Mouse (Mus musculus) limb, embryonic 12.5 days (tissue): Measurements from ENCODE around the gene Anapc15. TPM values are rescaled to one million over a fixed set of nuclear protein-coding genes. Genes with fewer than 3 reads are reported as not detected.
"Not testable (repeated sequence)": the region's sequence is repeated elsewhere in the genome, so short reads cannot be mapped to it uniquely, and the experiment has no call there.

Source experiments
- ATAC-seq: fragments of 200-750 bp; cut with Nextera tagmentation; 2 replicates; pipeline ENCODE4 v1.8.0; 2017; ENCODE audit warnings: low read depth, moderate TSS enrichment; ENCODE audit not compliant: insufficient number of reproducible peaks, insufficient read depth, low FRiP score, low TSS enrichment
- H3K27ac ChIP-seq: fragments of 300-500 bp; sonication (generic); 2 replicates; pipeline ENCODE4 v1.5.1; 2016; ENCODE audit warnings: mild to moderate bottlenecking, moderate library complexity
- H3K27me3 ChIP-seq: fragments of 300-500 bp; sonication (generic); 2 replicates; pipeline ENCODE4 v1.6.1; 2016; ENCODE audit warnings: mild to moderate bottlenecking, moderate library complexity
- H3K36me3 ChIP-seq: fragments of 300-500 bp; sonication (generic); 2 replicates; pipeline ENCODE4 v1.6.1; 2016; ENCODE audit warnings: mild to moderate bottlenecking, moderate library complexity
- H3K4me1 ChIP-seq: fragments of 300-500 bp; sonication (generic); replicated peaks from 2 replicates; pipeline ENCODE4 v1.6.1; 2016
- H3K4me2 ChIP-seq: fragments of 300-500 bp; sonication (generic); 2 replicates; pipeline ENCODE4 v1.6.1; 2016; ENCODE audit warnings: mild to moderate bottlenecking, moderate library complexity
- H3K4me3 ChIP-seq: fragments of 300-500 bp; sonication (generic); replicated peaks from 2 replicates; pipeline ENCODE4 v1.5.1; 2016; ENCODE audit warnings: mild to moderate bottlenecking
- H3K9ac ChIP-seq: fragments of 300-500 bp; sonication (generic); replicated peaks from 2 replicates; pipeline ENCODE4 v1.6.1; 2016; ENCODE audit warnings: mild to moderate bottlenecking, moderate library complexity
- H3K9me3 ChIP-seq: fragments of 300-500 bp; sonication (generic); 2 replicates; pipeline ENCODE4 v1.6.1; 2016; ENCODE audit warnings: mild to moderate bottlenecking, moderate library complexity
- WGBS: fragments of 180-500 bp; shearing (Covaris S2); methylation state at CpG from one replicate; pipeline ENCODE4 v1.1.7; 2016; 5-methylcytosine and 5-hydroxymethylcytosine counted together
- polyA plus RNA-seq: library from polyadenylated mRNA; unstranded; fragments of >200 nt; fragmentation: Nextera tagmentation; extraction: Ambion mirVana; gene quantifications from 2 replicates; pipeline ENCODE4 v1.2.1, GENCODE M21; 2016

Gene Anapc15
- polyA plus RNA-seq, 1 experiment from 2014 or later, result 82.4 TPM

DNA sequence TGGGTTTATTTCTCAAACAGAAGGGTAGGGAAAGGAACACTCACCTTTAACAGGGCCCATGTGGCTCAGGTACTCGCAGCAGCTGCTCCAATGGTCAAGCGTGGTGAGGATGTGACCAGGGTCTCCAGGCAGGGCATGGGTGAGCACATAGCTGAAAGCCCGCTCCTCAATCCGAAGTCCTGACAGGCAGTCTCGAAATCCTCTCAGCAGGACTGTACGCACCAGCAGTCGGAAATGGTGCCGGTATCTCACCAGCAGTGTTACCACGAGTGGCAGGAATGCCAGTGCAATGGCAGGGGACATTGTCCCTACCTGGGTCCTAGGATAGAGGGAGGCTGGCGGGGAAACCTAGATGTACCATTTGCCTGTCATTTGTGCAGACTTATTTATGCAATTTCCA lies 38.5 kb downstream of the Anapc15 start:
- no peaks in the 10 kb centered on the region for H3K9me3 ChIP-seq
- ATAC-seq, result no peak
- H3K4me2 ChIP-seq, result no peak overlapping the region
- H3K36me3 ChIP-seq, result peaks cover 27% of the 10 kb centered on the region; the same call in 1 of the 2 replicates
- no peak overlapping the region for H3K27ac ChIP-seq
- no peak overlapping the region for H3K9ac ChIP-seq
- 92% methylated on average over 10 of the region's 10 CpGs for WGBS
- peaks cover 12% of the 10 kb centered on the region for H3K4me1 ChIP-seq
- no peak overlapping the region for H3K4me3 ChIP-seq
- H3K27me3 ChIP-seq, result no peaks in the 10 kb centered on the region

DNA sequence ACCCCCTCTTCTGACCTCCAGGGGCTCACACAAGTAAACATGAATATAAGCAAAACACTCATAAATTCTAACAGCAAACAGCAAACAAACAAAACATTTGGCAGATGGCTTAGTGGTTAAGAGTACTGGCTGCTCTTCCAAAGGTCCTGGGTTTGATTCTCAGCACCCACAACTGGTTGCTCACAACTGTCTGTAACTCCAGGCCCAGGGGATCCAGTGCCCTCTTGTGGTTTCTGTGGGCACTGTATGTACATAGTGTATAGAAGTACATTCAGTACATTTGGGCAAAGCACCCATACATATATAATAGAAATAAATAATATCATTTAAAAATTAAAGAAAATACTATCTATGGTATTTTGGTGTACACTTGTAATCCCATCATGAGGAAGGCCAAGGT lies 39.3 kb downstream of the Anapc15 start:
- Histone ChIP-seq H3K4me3 (no peak overlapping the region), H3K27me3 (no peaks in the 10 kb centered on the region), H3K9me3 (no peaks in the 10 kb centered on the region), H3K4me2 (no peak overlapping the region), H3K36me3 (peaks cover 28% of the 10 kb centered on the region; the same call in 1 of the 2 replicates), H3K9ac (no peak overlapping the region), H3K27ac (no peak overlapping the region), H3K4me1 (peaks cover 8% of the 10 kb centered on the region; the same call in 1 of the 2 replicates)
- no peak for ATAC-seq

- peaks cover 33% of the 10 kb centered on the region for H3K36me3 ChIP-seq
- H3K9ac ChIP-seq, result peak within 1 kb of the TSS; percentile 90
- peak within 1 kb of the TSS; percentile 97 for H3K27ac ChIP-seq
- no peaks in the 10 kb centered on the region for H3K9me3 ChIP-seq
- peak within 1 kb of the TSS; percentile 74 for H3K4me2 ChIP-seq
- H3K4me1 ChIP-seq, result peaks cover 8% of the 10 kb centered on the region; the same call in 1 of the 2 replicates
- under 1% methylated on average over 61 of the region's 61 CpGs for WGBS
- H3K27me3 ChIP-seq, result no peaks in the 10 kb centered on the region
- peak within 1 kb of the TSS; percentile 77 for H3K4me3 ChIP-seq
- peak; percentile 97 for ATAC-seq
Observed at GRCm38 (mm10) chr7:101905561-101906286, 42.2 kb downstream of the Anapc15 start, which contains the start of gene Lamtor1. Lamtor1 (plus strand) TSS chr7:101905904.

DNA sequence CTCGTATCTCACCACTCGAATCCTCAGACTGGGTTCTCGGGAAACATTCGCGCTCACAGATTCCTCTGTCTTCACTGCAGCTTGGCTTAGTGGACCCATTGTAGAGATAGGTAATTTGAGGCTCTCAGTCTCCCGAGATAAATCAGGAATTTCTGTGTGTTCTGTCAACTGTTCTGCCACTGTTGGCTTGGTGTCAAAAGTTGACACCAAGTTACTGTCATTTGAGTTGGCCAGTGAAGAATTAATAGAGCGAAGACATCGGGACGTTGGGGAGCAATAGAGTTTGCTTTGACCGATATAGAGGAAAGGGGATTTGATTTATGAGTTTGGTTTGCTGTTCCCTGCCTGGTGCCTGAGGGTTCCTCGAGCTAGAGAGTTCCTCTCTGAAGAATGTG lies 42.8 kb downstream of the Anapc15 start, which contains the start of gene Tomt:
Gene Tomt, minus strand, starts transcription at position 73 of the 395 bp plus-strand sequence.
- H3K9me3 ChIP-seq, result no peaks in the 10 kb centered on the region
- peak within 1 kb of the TSS; percentile 97 for H3K27ac ChIP-seq
- no peaks in the 10 kb centered on the region for H3K27me3 ChIP-seq
- peak within 1 kb of the TSS; percentile 74 for H3K4me2 ChIP-seq
- H3K36me3 ChIP-seq, result peaks cover 39% of the 10 kb centered on the region
- ATAC-seq, result no peak
- WGBS, result 11% methylated on average over 11 of the region's 11 CpGs
- peak within 1 kb of the TSS; percentile 90 for H3K9ac ChIP-seq
- peaks cover 8% of the 10 kb centered on the region; the same call in 1 of the 2 replicates for H3K4me1 ChIP-seq
- peak within 1 kb of the TSS; percentile 77 for H3K4me3 ChIP-seq

- no peak for ATAC-seq
- Histone ChIP-seq H3K4me2 (peak overlapping the region; percentile 74), H3K9me3 (no peaks in the 10 kb centered on the region), H3K9ac (peak overlapping the region; percentile 90), H3K4me3 (peak overlapping the region; percentile 77), H3K36me3 (peaks cover 43% of the 10 kb centered on the region), H3K27me3 (no peaks in the 10 kb centered on the region), H3K27ac (peak overlapping the region; percentile 25; the same call in 1 of the 2 replicates), H3K4me1 (peaks cover 8% of the 10 kb centered on the region; the same call in 1 of the 2 replicates)
- WGBS, result 75% methylated on average over 8 of the region's 8 CpGs
Observed at GRCm38 (mm10) chr7:101906696-101907095, 43.2 kb downstream of the Anapc15 start.

DNA sequence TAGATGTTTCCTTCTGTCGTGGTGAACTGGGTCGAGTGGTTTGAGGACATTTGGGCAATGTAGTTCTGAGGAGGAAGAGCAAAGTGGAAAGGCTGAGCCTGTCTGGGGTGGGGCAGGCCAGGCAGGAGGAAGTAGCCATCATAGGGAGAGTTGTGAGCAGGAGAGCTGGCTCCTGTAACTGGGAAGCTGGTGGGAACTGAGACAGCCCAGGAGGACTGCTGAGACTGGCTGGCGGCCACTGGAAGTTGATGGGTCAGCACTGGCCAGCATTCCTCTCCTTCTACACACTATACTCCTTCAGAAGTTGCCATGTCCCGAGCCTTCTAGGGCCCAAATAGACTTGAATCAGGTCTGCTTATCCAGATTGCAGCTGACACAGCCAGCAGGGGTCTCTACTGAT lies 44.9 kb downstream of the Anapc15 start:
- H3K9me3 ChIP-seq, result no peaks in the 10 kb centered on the region
- H3K9ac ChIP-seq, result no peak overlapping the region
- no peak overlapping the region for H3K4me3 ChIP-seq
- 77% methylated on average over 4 of the region's 4 CpGs for WGBS
- ATAC-seq, result no peak
- H3K4me1 ChIP-seq, result peaks cover 8% of the 10 kb centered on the region; the same call in 1 of the 2 replicates
- H3K27ac ChIP-seq, result no peak overlapping the region
- peaks cover 48% of the 10 kb centered on the region for H3K36me3 ChIP-seq
- no peaks in the 10 kb centered on the region for H3K27me3 ChIP-seq
- no peak overlapping the region for H3K4me2 ChIP-seq

- no peak for ATAC-seq
- Histone ChIP-seq H3K9ac (no peak overlapping the region), H3K27ac (no peak overlapping the region), H3K4me1 (peaks cover 8% of the 10 kb centered on the region; the same call in 1 of the 2 replicates), H3K36me3 (peaks cover 66% of the 10 kb centered on the region), H3K4me3 (no peak overlapping the region), H3K4me2 (no peak overlapping the region), H3K27me3 (no peaks in the 10 kb centered on the region), H3K9me3 (no peaks in the 10 kb centered on the region)
- WGBS, result 72% methylated on average over 4 of the region's 4 CpGs
Observed at GRCm38 (mm10) chr7:101910138-101910537, 46.6 kb downstream of the Anapc15 start.

DNA sequence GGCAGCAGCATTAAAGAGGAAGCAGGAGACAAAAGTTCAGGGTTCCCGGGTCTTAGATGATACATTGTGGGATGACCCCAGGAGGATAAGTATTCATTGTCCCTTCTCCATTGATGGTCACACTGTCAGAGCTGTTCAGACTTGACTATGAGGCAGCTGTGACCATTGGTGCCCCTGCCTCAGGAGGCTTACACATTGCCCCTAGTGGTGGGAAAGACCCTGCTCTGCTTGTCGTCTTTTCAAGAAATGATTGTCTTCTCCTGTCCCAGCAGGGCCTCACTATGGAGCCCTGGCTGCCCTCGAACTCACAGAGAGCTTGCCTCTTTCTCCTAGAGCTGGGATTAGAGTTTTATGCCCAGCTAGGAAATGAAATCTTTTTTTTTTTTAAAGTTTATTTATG lies 48.5 kb downstream of the Anapc15 start:
- Histone ChIP-seq H3K9ac (no peak overlapping the region), H3K4me1 (0 out of 2 replicates have a peak, but pooled peaks cover 2% of the 10 kb centered on the region), H3K36me3 (peaks cover 70% of the 10 kb centered on the region), H3K4me2 (no peak overlapping the region), H3K27ac (no peak overlapping the region), H3K9me3 (no peaks in the 10 kb centered on the region), H3K4me3 (no peak overlapping the region), H3K27me3 (no peaks in the 10 kb centered on the region)
- 65% methylated on average over 3 of the region's 3 CpGs for WGBS
- ATAC-seq, result no peak

DNA sequence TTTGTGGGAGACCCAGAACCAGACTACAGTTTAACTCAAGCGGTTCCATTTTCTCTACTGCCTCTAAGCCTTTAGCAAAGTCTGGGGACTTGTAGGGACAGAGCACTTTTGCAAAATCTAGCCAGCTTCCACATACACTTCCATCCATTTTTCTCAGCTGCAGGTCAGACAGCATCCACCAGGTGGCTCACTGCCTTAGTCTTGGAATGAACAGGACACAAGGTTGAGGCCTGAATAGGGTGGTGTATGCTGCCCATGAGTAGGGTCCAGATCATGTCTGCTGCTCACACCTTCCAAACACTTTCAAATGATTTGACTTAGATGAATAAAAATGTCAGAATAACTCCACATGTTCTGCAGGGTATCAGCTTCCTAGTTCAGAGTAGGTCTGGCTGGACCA lies 54.6 kb downstream of the Anapc15 start:
- Histone ChIP-seq H3K4me3 (no peak overlapping the region), H3K27me3 (no peaks in the 10 kb centered on the region), H3K27ac (no peak overlapping the region), H3K4me1 (no peaks in the 10 kb centered on the region), H3K36me3 (peaks cover 25% of the 10 kb centered on the region), H3K9ac (no peak overlapping the region), H3K4me2 (no peak overlapping the region), H3K9me3 (no peaks in the 10 kb centered on the region)
- peak; percentile 61; the same call in 1 of the 2 replicates for ATAC-seq
- 19% methylated on average over 1 of the region's 1 CpGs for WGBS

DNA sequence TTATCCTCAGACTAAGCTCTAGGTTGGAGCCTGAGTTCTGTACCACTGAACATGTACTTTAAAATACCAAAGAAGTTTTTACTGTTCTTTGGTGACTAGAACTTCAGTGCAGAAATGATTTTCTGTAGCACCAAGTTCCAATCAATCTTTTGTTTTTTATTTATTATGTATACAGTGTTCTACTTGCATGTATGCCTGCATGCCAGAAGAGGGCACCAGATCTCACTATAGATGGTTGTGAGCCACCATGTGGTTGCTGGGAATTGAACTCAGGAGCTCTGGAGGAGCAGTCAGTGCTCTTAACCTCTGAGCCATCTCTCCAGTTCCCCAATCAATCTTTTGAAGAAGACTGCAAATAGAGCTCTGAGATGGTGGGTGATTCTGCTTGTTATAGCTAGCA lies 62.4 kb downstream of the Anapc15 start:
- not testable (repeated sequence) for H3K27me3 ChIP-seq, H3K36me3 ChIP-seq, ATAC-seq, H3K9ac ChIP-seq, H3K4me1 ChIP-seq, H3K9me3 ChIP-seq, H3K4me3 ChIP-seq, H3K27ac ChIP-seq, H3K4me2 ChIP-seq

- Histone ChIP-seq H3K4me1 (peaks cover 6% of the 10 kb centered on the region; the same call in 1 of the 2 replicates), H3K4me3 (no peak overlapping the region), H3K27me3 (no peaks in the 10 kb centered on the region), H3K9me3 (no peaks in the 10 kb centered on the region), H3K9ac (no peak overlapping the region), H3K4me2 (no peak overlapping the region), H3K36me3 (no peaks in the 10 kb centered on the region), H3K27ac (no peak overlapping the region)
- WGBS, result 87% methylated on average over 3 of the region's 3 CpGs
- no peak for ATAC-seq
Observed at GRCm38 (mm10) chr7:101928093-101928492, 64.6 kb downstream of the Anapc15 start.
